Mouse (Mus musculus) embryonic facial prominence, embryonic 11.5 days (tissue): Measurements from ENCODE around the gene Cabin1. TPM values are rescaled to one million over a fixed set of nuclear protein-coding genes. Genes with fewer than 3 reads are reported as not detected.
"Not testable (repeated sequence)": the region's sequence is repeated elsewhere in the genome, so short reads cannot be mapped to it uniquely, and the experiment has no call there.

ENCODE experiments used
- ATAC-seq: fragments of 200-750 bp; cut with Nextera tagmentation; replicated peaks from 2 replicates; pipeline ENCODE4 v1.8.0; 2017; ENCODE audit warnings: low read depth; ENCODE audit not compliant: insufficient number of reproducible peaks, low FRiP score, low TSS enrichment
- DNase-seq: peaks from one replicate; pipeline ENCODE4 v3.0.0-alpha.2; 2015; ENCODE audit warnings: low spot score
- H3K27ac ChIP-seq: fragments of 300-500 bp; sonication (generic); replicated peaks from 2 replicates; pipeline ENCODE4 v1.5.1; 2014; ENCODE audit warnings: mild to moderate bottlenecking, low read depth, low read length, control low read depth
- H3K27me3 ChIP-seq: fragments of 300-500 bp; sonication (generic); 2 replicates; pipeline ENCODE4 v1.6.1; 2014; ENCODE audit warnings: mild to moderate bottlenecking, low read length, moderate library complexity, mixed read lengths; ENCODE audit not compliant: control insufficient read depth, insufficient read depth
- H3K36me3 ChIP-seq: fragments of 300-500 bp; sonication (generic); replicated peaks from 2 replicates; pipeline ENCODE4 v1.6.1; 2014; ENCODE audit warnings: low read depth, mild to moderate bottlenecking, low read length, moderate library complexity, mixed read lengths; ENCODE audit not compliant: control insufficient read depth, insufficient read depth
- H3K4me1 ChIP-seq: fragments of 300-500 bp; sonication (generic); 2 replicates; pipeline ENCODE4 v1.6.1; 2014; ENCODE audit warnings: low read length, mixed read lengths; ENCODE audit not compliant: control insufficient read depth, insufficient read depth
- H3K4me2 ChIP-seq: fragments of 300-500 bp; sonication (generic); 2 replicates; pipeline ENCODE4 v1.6.1; 2014; ENCODE audit warnings: low read depth, mild to moderate bottlenecking, control low read depth, low read length, moderate library complexity
- H3K4me3 ChIP-seq: fragments of 300-500 bp; sonication (generic); 2 replicates; pipeline ENCODE4 v1.5.1; 2014; ENCODE audit warnings: low read depth, low read length, control low read depth
- H3K9ac ChIP-seq: fragments of 300-500 bp; sonication (generic); replicated peaks from 2 replicates; pipeline ENCODE4 v1.6.1; 2014; ENCODE audit warnings: mild to moderate bottlenecking, control low read depth, low read length
- H3K9me3 ChIP-seq: fragments of 300-500 bp; sonication (generic); replicated peaks from 2 replicates; pipeline ENCODE4 v1.6.1; 2016; ENCODE audit warnings: mild to moderate bottlenecking, low read length, inconsistent platforms, mixed read lengths; ENCODE audit not compliant: control insufficient read depth
- WGBS: fragments of 180-500 bp; shearing (Covaris S2); extraction: QIAGEN DNeasy Blood & Tissue Kit; methylation state at CpG from one replicate; pipeline ENCODE4 v1.1.7; 2014; 5-methylcytosine and 5-hydroxymethylcytosine counted together
- polyA plus RNA-seq: library from polyadenylated mRNA; unstranded; fragments of >200 nt; fragmentation: Nextera tagmentation; extraction: Ambion mirVana; gene quantifications from 2 replicates; pipeline ENCODE4 v1.2.1, GENCODE M21; 2014

Cabin1 gene
- polyA plus RNA-seq, 1 experiment from 2014 or later = 21.7 TPM

GRCm38 (mm10) chr10:75776562-75776961 is 12.4 kb upstream of the Cabin1 start:
- no peaks in the 10 kb centered on the region for H3K36me3 ChIP-seq
- 88% methylated on average over 6 of the region's 6 CpGs for WGBS

GRCm38 (mm10) chr10:75774587-75774986 is 10.4 kb upstream of the Cabin1 start:
- Histone ChIP-seq H3K27ac (no peak overlapping the region), H3K4me1 (no peaks in the 10 kb centered on the region), H3K27me3 (no peaks in the 10 kb centered on the region), H3K9ac (no peak overlapping the region), H3K9me3 (no peaks in the 10 kb centered on the region), H3K4me3 (no peak overlapping the region), H3K36me3 (no peaks in the 10 kb centered on the region), H3K4me2 (no peak overlapping the region)
- WGBS = 90% methylated on average over 9 of the region's 9 CpGs
- ATAC-seq = no peak
- DNase-seq = no peak

More at GRCm38 (mm10) chr10:75776562-75776961, 12.4 kb upstream of the Cabin1 start:
- no peaks in the 10 kb centered on the region for H3K4me1 ChIP-seq
- ATAC-seq = no peak
- no peak overlapping the region for H3K9ac ChIP-seq
- H3K27me3 ChIP-seq = peaks cover 5% of the 10 kb centered on the region; the same call in 1 of the 2 replicates
- H3K4me2 ChIP-seq = no peak overlapping the region
- H3K4me3 ChIP-seq = no peak overlapping the region
- H3K9me3 ChIP-seq = no peaks in the 10 kb centered on the region
- H3K27ac ChIP-seq = no peak overlapping the region
- no peak for DNase-seq

GRCm38 (mm10) chr10:75774102-75774501 is 10.0 kb upstream of the Cabin1 start:
- Histone ChIP-seq H3K27me3 (no peaks in the 10 kb centered on the region), H3K36me3 (no peaks in the 10 kb centered on the region), H3K4me1 (no peaks in the 10 kb centered on the region), H3K9ac (no peak overlapping the region), H3K9me3 (no peaks in the 10 kb centered on the region), H3K27ac (no peak overlapping the region), H3K4me2 (no peak overlapping the region), H3K4me3 (no peak overlapping the region)
- WGBS = 92% methylated on average over 5 of the region's 5 CpGs
- ATAC-seq (no peak), DNase-seq (no peak)

- no peak within 1 kb of the TSS for H3K27ac ChIP-seq
- DNase-seq (peak; percentile 94), ATAC-seq (peak; percentile 93)
- no peaks in the 10 kb centered on the region for H3K4me1 ChIP-seq
- peak within 1 kb of the TSS; percentile 52 for H3K4me3 ChIP-seq
- H3K36me3 ChIP-seq = no peaks in the 10 kb centered on the region
- no peaks in the 10 kb centered on the region for H3K9me3 ChIP-seq
- H3K9ac ChIP-seq = peak within 1 kb of the TSS; percentile 59
- peak within 1 kb of the TSS; percentile 85 for H3K4me2 ChIP-seq
- WGBS = 1% methylated on average over 44 of the region's 47 CpGs
- no peaks in the 10 kb centered on the region for H3K27me3 ChIP-seq
Observed at GRCm38 (mm10) chr10:75772795-75773664, 8.9 kb upstream of the Cabin1 start, which contains the start of gene Ddt. TSS of gene Ddt (minus strand) at chr10:75773414.

GRCm38 (mm10) chr10:75767756-75768155 is 3.6 kb upstream of the Cabin1 start:
- ATAC-seq, H3K4me2 ChIP-seq, H3K27ac ChIP-seq, H3K36me3 ChIP-seq, H3K27me3 ChIP-seq, H3K9ac ChIP-seq, H3K9me3 ChIP-seq, H3K4me1 ChIP-seq, DNase-seq, H3K4me3 ChIP-seq: not testable (repeated sequence)
- 34% methylated on average over 5 of the region's 5 CpGs for WGBS

GRCm38 (mm10) chr10:75766856-75767255 is 2.7 kb upstream of the Cabin1 start:
- Histone ChIP-seq H3K27me3 (no peaks in the 10 kb centered on the region), H3K27ac (no peak overlapping the region), H3K9ac (no peak overlapping the region), H3K4me1 (no peaks in the 10 kb centered on the region), H3K4me2 (no peak overlapping the region), H3K36me3 (no peaks in the 10 kb centered on the region), H3K9me3 (no peaks in the 10 kb centered on the region), H3K4me3 (no peak overlapping the region)
- no peak for DNase-seq
- WGBS = 87% methylated on average over 6 of the region's 6 CpGs
- no peak for ATAC-seq

GRCm38 (mm10) chr10:75764519-75765473 is 655 bp upstream of the Cabin1 start:
- H3K36me3 ChIP-seq = no peaks in the 10 kb centered on the region; the same call in 1 of the 2 replicates
- H3K4me3 ChIP-seq = peak overlapping the region; percentile 89
- no peak overlapping the region for H3K27ac ChIP-seq
- WGBS = 2% methylated on average over 27 of the region's 27 CpGs
- no peaks in the 10 kb centered on the region for H3K27me3 ChIP-seq
- no peaks in the 10 kb centered on the region for H3K4me1 ChIP-seq
- peak; percentile 45 for ATAC-seq
- peak overlapping the region; percentile 35 for H3K4me2 ChIP-seq
- DNase-seq = peak; percentile 89
- H3K9ac ChIP-seq = peak overlapping the region; percentile 57
- H3K9me3 ChIP-seq = no peaks in the 10 kb centered on the region
